In genomic region chr2:92085721-92086120, GRCm38 (mm10) we compare ENCODE assay signal across 27 mouse cellular contexts. TPM values are rescaled to one million over a fixed set of nuclear protein-coding genes. Genes with fewer than 3 reads are reported as not detected.
DNase-seq lines count a peak whose midpoint lies in the region; ATAC-seq lines count a peak whose summit lies in the region.
"Had no signal": no experiment of that assay in that cellular context is flagged by ENCODE, and none has a peak within 500 bp of the region (broad histone marks: within the 10 kb centered on the region; RNA-seq: fewer than 3 reads in every experiment).

No protein-coding gene starts in this region.

- H3K4me1 ChIP-seq in kidney, embryonic 16.5 days (ENCODE audit: insufficient read depth, low read length), result no peaks in the 10 kb centered on the region
- H3K4me1 ChIP-seq: embryonic facial prominence, embryonic 10.5 days; forebrain, embryonic 12.5 days; forebrain, embryonic 15.5 days; heart, embryonic 10.5 days; heart, embryonic 13.5 days had no signal

- no peak overlapping the region for H3K9ac ChIP-seq in kidney, embryonic 16.5 days (replicated peaks; ENCODE audit: low read length)
- H3K9ac ChIP-seq: embryonic facial prominence, embryonic 13.5 days; forebrain, embryonic 12.5 days; forebrain, embryonic 15.5 days; heart, embryonic 13.5 days; hindbrain, embryonic 14.5 days had no signal

- no peak overlapping the region for H3K27ac ChIP-seq in kidney, embryonic 16.5 days (ENCODE audit: low read length)
- H3K27ac ChIP-seq: embryonic facial prominence, embryonic 10.5 days; embryonic facial prominence, embryonic 13.5 days; forebrain, embryonic 12.5 days; forebrain, embryonic 15.5 days; heart, adult 2 months; heart, embryonic 10.5 days; heart, embryonic 13.5 days; hindbrain, embryonic 14.5 days had no signal

- WGBS in kidney, embryonic 16.5 days, result 72% methylated on average over 1 of the region's 1 CpGs

- no peak overlapping the region for H3K4me2 ChIP-seq in kidney, embryonic 16.5 days (replicated peaks; ENCODE audit: low read depth, low read length)
- H3K4me2 ChIP-seq: embryonic facial prominence, embryonic 13.5 days; forebrain, embryonic 12.5 days; forebrain, embryonic 15.5 days; heart, embryonic 13.5 days; hindbrain, embryonic 14.5 days had no signal

- DNase-seq in kidney, adult 18-20 months, result peak; percentile 23
- no peak for DNase-seq in kidney, postnatal 10 days
- peak; percentile 77 for DNase-seq in kidney, adult 9 months
- peak; percentile 16 for DNase-seq in kidney, postnatal 14 days
- DNase-seq in testis, postnatal 14 days (ENCODE audit: low spot score), result no peak
- no peak for DNase-seq in layer of hippocampus, adult 9-10 months (ENCODE audit: low spot score)
- DNase-seq: adrenal gland, adult 8-10 months; adrenal gland, postnatal 25 days; cerebellum, adult 11-12 months; cerebellum, adult 8-10 months; cerebellum, postnatal 10 days; cerebellum, postnatal 36 days; embryo, embryonic 11 days; gastrocnemius, postnatal 25 days; heart, adult 2 months; heart, postnatal 14 days; heart, postnatal 4 days had no signal

- no peaks in the 10 kb centered on the region for H3K36me3 ChIP-seq in kidney, embryonic 16.5 days (ENCODE audit: insufficient read depth, low read length)
- H3K36me3 ChIP-seq: embryonic facial prominence, embryonic 10.5 days; embryonic facial prominence, embryonic 13.5 days; forebrain, embryonic 12.5 days; forebrain, embryonic 15.5 days; heart, embryonic 10.5 days; heart, embryonic 13.5 days had no signal

- no peak overlapping the region for H3K4me3 ChIP-seq in kidney, embryonic 16.5 days (ENCODE audit: low read length)
- H3K4me3 ChIP-seq: embryonic facial prominence, embryonic 10.5 days; embryonic facial prominence, embryonic 13.5 days; erythroblast, embryonic 14.5 days; forebrain, embryonic 12.5 days; forebrain, embryonic 15.5 days; heart, adult 2 months; heart, embryonic 10.5 days; heart, embryonic 13.5 days had no signal

- no peaks in the 10 kb centered on the region; the same call in 1 of the 2 replicates for H3K9me3 ChIP-seq in kidney, embryonic 16.5 days (ENCODE audit: low read length)
- H3K9me3 ChIP-seq: embryonic facial prominence, embryonic 10.5 days; embryonic facial prominence, embryonic 13.5 days; forebrain, embryonic 12.5 days; forebrain, embryonic 15.5 days; heart, embryonic 10.5 days; heart, embryonic 13.5 days had no signal

- no peak for ATAC-seq in kidney, embryonic 16.5 days (ENCODE audit: low FRiP score, low TSS enrichment)
- ATAC-seq: CD4-positive, CD25-positive, alpha-beta regulatory T cell, adult 4 months; forebrain, embryonic 15.5 days had no signal

- no peaks in the 10 kb centered on the region for H3K27me3 ChIP-seq in kidney, embryonic 16.5 days (ENCODE audit: insufficient read depth, low read length)
- H3K27me3 ChIP-seq: embryonic facial prominence, embryonic 13.5 days; forebrain, embryonic 12.5 days; forebrain, embryonic 15.5 days; heart, embryonic 13.5 days had no signal

RNA-seq across cellular contexts. Expression of gene Phf21a, which starts 7.2 kb away (rescaled TPM):
- polyA plus RNA-seq in kidney, embryonic 16.5 days (2015; fragmentation: Nextera tagmentation; extraction: Ambion mirVana), result 25.2 and 33.8 TPM in 2 replicates

Comparison
In these comparisons a context has a peak if more than half of its experiments do, and no peak if none do; other contexts are left out.
1. DNase-seq: peak in kidney, adult 18-20 months (single experiment), kidney, adult 9 months (single experiment) and kidney, postnatal 14 days (single experiment); none in kidney, postnatal 10 days (single experiment), testis, postnatal 14 days (single experiment) and layer of hippocampus, adult 9-10 months (single experiment).